8 mouse cellular contexts compared by ENCODE assay signal in genomic region chr15:12738301-12739093, GRCm38 (mm10). TPM values are rescaled to one million over a fixed set of nuclear protein-coding genes. Genes with fewer than 3 reads are reported as not detected.
DNase-seq lines count a peak whose midpoint lies in the region; ATAC-seq lines count a peak whose summit lies in the region.

No protein-coding gene starts in this region.

- no peak for DNase-seq in heart, embryonic 10.5 days (ENCODE audit: low spot score)
- DNase-seq in heart, postnatal 36 days: no peak
- DNase-seq in cerebellum, postnatal 10 days: peak; percentile 14 to 22
- DNase-seq in left cerebral cortex, postnatal 36 days (ENCODE audit: low spot score in 2 of 2): peak; percentile 62 to 78
- no peak for DNase-seq in c-Kit-positive CD71-positive TER-119-positive erythroid progenitor cells, embryonic 14.5 days (ENCODE audit: low spot score)
- DNase-seq in adrenal gland, adult (ENCODE audit: inconsistent age in 2 of 2, low spot score in 1 of 2): no peak

- 39% methylated on average over 10 of the region's 10 CpGs for WGBS in heart, embryonic 10.5 days
- WGBS in heart, embryonic 13.5 days: 41% methylated on average over 10 of the region's 10 CpGs
- 28% methylated on average over 10 of the region's 10 CpGs for whole genome bisulfite sequencing in stomach, embryonic 14.5 days

- no peaks in the 10 kb centered on the region for H3K36me3 ChIP-seq in heart, embryonic 10.5 days
- no peaks in the 10 kb centered on the region for H3K36me3 ChIP-seq in heart, embryonic 13.5 days
- H3K36me3 ChIP-seq in stomach, embryonic 14.5 days (ENCODE audit: control insufficient read depth, insufficient read depth, low read length): no peaks in the 10 kb centered on the region

- H3K4me3 ChIP-seq in heart, embryonic 10.5 days: peak overlapping the region; percentile 80
- H3K4me3 ChIP-seq in heart, embryonic 13.5 days: peak overlapping the region; percentile 75
- peak overlapping the region; percentile 59; the same call in 1 of the 2 replicates for H3K4me3 ChIP-seq in stomach, embryonic 14.5 days (ENCODE audit: low read depth, low read length)

- intact Hi-C loops in heart, postnatal 36 days (cut with DNase I): loop anchor here (2.0 to 5.0 kb wide), 4 partner anchors 46 to 366 kb away; no protein-coding TSS in a partner anchor
- intact Hi-C loops in left cerebral cortex, postnatal 36 days (cut with DNase I): loop anchor here (5.0 kb wide), 3 partner anchors 51 to 106 kb away; no protein-coding TSS in a partner anchor

- H3K9me3 ChIP-seq in heart, embryonic 10.5 days: no peaks in the 10 kb centered on the region
- no peaks in the 10 kb centered on the region for H3K9me3 ChIP-seq in heart, embryonic 13.5 days
- H3K9me3 ChIP-seq in stomach, embryonic 14.5 days (ENCODE audit: control insufficient read depth, low read depth, low read length): no peaks in the 10 kb centered on the region

- H3K4me1 ChIP-seq in heart, embryonic 10.5 days: peaks cover 28% of the 10 kb centered on the region
- H3K4me1 ChIP-seq in heart, embryonic 13.5 days: peaks cover 43% of the 10 kb centered on the region
- H3K4me1 ChIP-seq in stomach, embryonic 14.5 days (ENCODE audit: control insufficient read depth, insufficient read depth, low read length): 0 out of 2 replicates have a peak, but pooled peaks cover 5% of the 10 kb centered on the region

- H3K9ac ChIP-seq in heart, embryonic 13.5 days: peak overlapping the region; percentile 85
- H3K9ac ChIP-seq in stomach, embryonic 14.5 days (replicated peaks; ENCODE audit: low read depth, low read length): no peak overlapping the region

- H3K27me3 ChIP-seq in heart, embryonic 10.5 days (ENCODE audit: insufficient read depth, poor library complexity, severe bottlenecking): peaks cover 28% of the 10 kb centered on the region
- H3K27me3 ChIP-seq in heart, embryonic 13.5 days (replicated peaks): peaks cover 33% of the 10 kb centered on the region
- 0 out of 2 replicates have a peak, but pooled peaks cover 4% of the 10 kb centered on the region for H3K27me3 ChIP-seq in stomach, embryonic 14.5 days (ENCODE audit: control insufficient read depth, insufficient read depth, low read length)

- H3K4me2 ChIP-seq in heart, embryonic 13.5 days: peak overlapping the region; percentile 79
- peak overlapping the region; percentile 86 for H3K4me2 ChIP-seq in stomach, embryonic 14.5 days (replicated peaks; ENCODE audit: low read depth, low read length)

- no peak overlapping the region for H3K27ac ChIP-seq in heart, embryonic 10.5 days
- peak overlapping the region; percentile 82; the same call in 1 of the 2 replicates for H3K27ac ChIP-seq in heart, embryonic 13.5 days (replicated peaks)
- no peak overlapping the region for H3K27ac ChIP-seq in stomach, embryonic 14.5 days (ENCODE audit: low read length)

- ATAC-seq in heart, embryonic 13.5 days (ENCODE audit: extremely low read depth, insufficient number of reproducible peaks, low FRiP score, low TSS enrichment): no peak
- ATAC-seq in stomach, embryonic 14.5 days (ENCODE audit: insufficient number of reproducible peaks, insufficient read depth, low FRiP score, low read depth): no peak

RNA-seq across cellular contexts. Expression of gene Pdzd2, which starts 1.2 kb away (rescaled TPM):
- 7.3 and 10.7 TPM in 2 replicates for polyA plus RNA-seq in heart, embryonic 10.5 days (2016; fragmentation: Nextera tagmentation; extraction: Ambion mirVana)
- total RNA-seq in heart, postnatal 36 days (2021): 100 to 1,000 TPM in 1 of 2 experiments, 10 to 100 TPM in 1; 86.3 to 104 TPM
- polyA plus RNA-seq in heart, embryonic 13.5 days (2015; fragmentation: Nextera tagmentation; extraction: Ambion mirVana): 11.9 and 14.5 TPM in 2 replicates
- total RNA-seq in left cerebral cortex, postnatal 36 days (2021): 10 to 100 TPM; 63.7 to 94.1 TPM
- 32.8 and 34.7 TPM in 2 replicates for polyA plus RNA-seq in stomach, embryonic 14.5 days (2014; fragmentation: Nextera tagmentation; extraction: Ambion mirVana)

Comparison
In these comparisons a context has a peak if more than half of its experiments do, and no peak if none do; other contexts are left out.
1. DNase-seq: peak in cerebellum, postnatal 10 days (2 of 2) and left cerebral cortex, postnatal 36 days (2 of 2); none in heart, embryonic 10.5 days (single experiment), heart, postnatal 36 days (0 of 2), c-Kit-positive CD71-positive TER-119-positive erythroid progenitor cells, embryonic 14.5 days (single experiment) and adrenal gland, adult (0 of 2).
2. Peak in every context shown above with its lines, with median percentiles within 50 percentile points of each other: H3K4me3 ChIP-seq.